In genomic region chr3:136896276-136896675, GRCm38 (mm10) we compare ENCODE assay signal across 16 mouse cellular contexts.
"Had no signal": no experiment of that assay in that cellular context is flagged by ENCODE, and none has a peak within 500 bp of the region (broad histone marks: within the 10 kb centered on the region; RNA-seq: fewer than 3 reads in every experiment).

No protein-coding gene starts in this region.

- H3K36me3 ChIP-seq: midbrain, embryonic 12.5 days had no signal

- H3K27ac ChIP-seq: liver, embryonic 15.5 days; lung, embryonic 15.5 days; midbrain, embryonic 10.5 days; midbrain, embryonic 12.5 days; neural tube, embryonic 13.5 days; neural tube, embryonic 15.5 days; stomach, embryonic 15.5 days; stomach, postnatal 0 days had no signal

- H3K4me2 ChIP-seq: liver, embryonic 15.5 days; lung, embryonic 15.5 days; midbrain, embryonic 12.5 days; neural tube, embryonic 13.5 days; neural tube, embryonic 15.5 days; stomach, embryonic 15.5 days had no signal

- H3K4me1 ChIP-seq: liver, embryonic 15.5 days; lung, embryonic 15.5 days; stomach, embryonic 15.5 days had no signal

- H3K9me3 ChIP-seq: liver, embryonic 15.5 days; lung, embryonic 15.5 days; midbrain, embryonic 10.5 days; midbrain, embryonic 12.5 days; neural tube, embryonic 13.5 days; neural tube, embryonic 15.5 days; stomach, embryonic 15.5 days had no signal

- H3K9ac ChIP-seq: liver, embryonic 15.5 days; liver, postnatal 0 days; lung, embryonic 15.5 days; midbrain, embryonic 12.5 days; neural tube, embryonic 13.5 days; neural tube, embryonic 15.5 days; stomach, embryonic 15.5 days had no signal

- H3K4me3 ChIP-seq: liver, embryonic 15.5 days; lung, embryonic 15.5 days; midbrain, embryonic 10.5 days; midbrain, embryonic 12.5 days; myocyte; neural tube, embryonic 13.5 days; neural tube, embryonic 15.5 days; stomach, embryonic 15.5 days had no signal

- ATAC-seq: liver, postnatal 0 days; midbrain, embryonic 16.5 days had no signal

- H3K27me3 ChIP-seq: liver, embryonic 15.5 days; lung, embryonic 15.5 days; midbrain, embryonic 12.5 days; neural tube, embryonic 13.5 days; neural tube, embryonic 15.5 days; stomach, embryonic 15.5 days had no signal

- DNase-seq: lung, adult 2 months; lung, postnatal 10 days; lung, postnatal 4 days; midbrain, embryonic 14.5 days; right cerebral cortex, postnatal 14 days had no signal
